Mouse (Mus musculus) ovary, postnatal 10 days (tissue): ENCODE data around the gene Mpv17.

Source experiments
- DNase-seq: peaks from one replicate; pipeline ENCODE4 v3.0.0; 2022; ENCODE audit warnings: low spot score

The Mpv17 gene

DNA sequence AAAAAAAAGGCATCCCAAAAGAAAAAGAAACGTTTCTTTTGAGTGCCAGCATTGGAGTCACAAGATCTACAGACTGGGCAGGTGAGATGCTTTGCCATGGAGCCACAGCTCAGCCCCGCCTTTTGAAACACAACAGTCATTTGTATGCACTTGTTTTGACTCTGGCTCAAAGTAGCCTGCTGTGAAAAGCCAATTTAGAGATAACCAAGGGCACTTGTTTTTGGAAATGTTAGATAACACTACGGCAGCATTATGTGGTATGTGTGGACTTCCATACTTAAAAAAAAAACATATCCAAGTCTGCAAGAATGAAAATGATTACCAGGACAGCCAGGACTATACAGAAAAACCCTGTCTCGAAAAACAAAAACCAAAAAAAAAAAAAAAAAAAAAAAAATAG is 29.6 kb upstream of the Mpv17 start:
- DNase-seq = no peak

DNA sequence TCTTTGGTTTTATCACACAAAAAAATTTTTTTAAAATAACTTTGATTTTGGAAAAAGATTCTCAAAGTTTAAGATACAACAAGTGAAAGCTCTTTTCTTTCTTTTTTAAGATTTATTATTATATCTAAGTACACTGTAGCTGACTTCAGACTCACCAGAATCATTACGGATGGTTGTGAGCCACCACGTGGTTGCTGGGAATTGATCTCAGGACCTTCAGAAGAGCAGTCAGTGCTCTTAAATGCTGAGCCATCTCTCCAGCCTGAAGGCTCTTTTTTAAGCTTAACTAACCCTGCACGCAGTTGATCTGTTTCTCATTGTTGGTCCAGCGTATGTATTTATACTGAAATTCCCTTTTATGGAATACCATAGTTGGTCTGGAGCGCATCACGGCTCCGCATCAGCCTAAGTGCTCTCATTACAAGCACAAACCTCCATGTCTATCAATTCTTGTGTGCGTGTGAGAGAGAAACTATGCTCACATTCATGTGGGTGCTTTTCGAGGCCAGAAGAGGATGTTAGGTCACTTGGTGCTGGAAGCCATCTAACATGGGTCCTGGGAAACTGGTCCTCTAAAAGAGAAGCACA is 27.2 kb upstream of the Mpv17 start:
- no peak for DNase-seq

DNA sequence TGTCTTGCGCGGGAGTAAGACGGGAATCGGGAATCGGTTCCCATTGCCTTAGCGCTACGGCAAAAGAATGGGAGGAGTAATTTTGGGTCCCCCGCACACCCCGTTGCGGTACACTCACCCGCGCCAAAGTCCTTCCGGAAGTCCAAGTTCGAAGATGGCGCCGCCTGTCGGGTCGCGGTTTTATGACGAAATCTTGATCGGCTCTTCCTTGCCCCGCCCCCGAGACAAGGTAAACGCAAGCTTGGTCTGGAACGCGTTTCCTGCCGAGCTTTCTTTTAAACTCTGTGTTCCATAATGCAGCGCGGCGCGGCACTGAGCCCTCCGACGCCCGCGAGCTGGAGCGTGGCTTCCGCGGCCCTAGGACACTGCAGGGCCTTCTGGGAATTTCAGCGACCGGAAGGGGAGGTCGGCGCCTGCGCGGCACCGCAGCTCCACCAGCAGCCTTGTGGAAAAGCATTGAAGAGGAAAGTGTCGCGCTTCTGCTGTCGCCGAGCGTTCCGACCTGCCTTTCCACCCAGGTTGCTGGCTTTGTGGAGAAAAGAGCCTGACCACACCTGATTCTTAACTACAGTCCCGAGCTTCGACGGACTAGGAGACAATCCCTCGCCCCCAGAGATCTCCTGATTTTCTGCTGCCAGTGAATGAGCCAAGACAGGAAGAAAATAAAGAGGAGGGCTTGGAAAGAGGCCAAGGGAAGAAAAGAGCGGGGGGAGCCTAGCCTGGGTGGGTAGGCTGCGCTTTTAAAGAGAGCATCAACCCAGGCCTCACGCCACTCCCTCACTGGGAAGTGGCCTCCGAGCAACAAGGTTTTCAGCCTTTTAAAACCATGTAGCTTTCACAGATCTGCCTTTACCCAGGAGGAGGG is 25.9 kb upstream of the Mpv17 start, which contains the start of the genes Gm29609 and Gtf3c2:
Gm29609 (minus strand) TSS at position 146 of the 865 bp plus-strand sequence.
Gtf3c2 (minus strand) TSS at position 379 of the 865 bp plus-strand sequence.
- DNase-seq = peak; percentile 90

DNA sequence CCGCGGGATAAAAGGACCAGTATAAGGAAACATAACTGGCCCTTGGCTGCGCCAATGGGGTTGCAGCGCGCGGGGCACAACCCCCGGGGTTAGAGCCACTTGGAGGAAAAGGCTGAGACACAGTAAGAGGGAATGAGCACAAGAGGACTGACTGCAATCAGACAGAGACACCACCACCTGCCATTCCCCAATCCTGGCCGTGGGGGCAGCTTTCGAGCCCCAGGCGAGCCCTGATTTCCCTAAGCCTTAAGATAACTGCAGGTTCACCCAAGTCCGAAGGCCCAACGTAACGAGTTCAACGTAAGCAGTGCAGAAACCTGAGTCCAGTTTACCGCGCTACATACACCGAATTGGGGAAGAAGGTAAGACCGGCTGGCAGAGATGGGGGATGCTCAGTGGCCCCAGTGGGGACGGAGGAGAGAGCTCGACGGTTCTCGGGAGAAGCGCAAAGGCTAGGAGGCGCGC is 25.3 kb upstream of the Mpv17 start:
- DNase-seq = no peak

DNA sequence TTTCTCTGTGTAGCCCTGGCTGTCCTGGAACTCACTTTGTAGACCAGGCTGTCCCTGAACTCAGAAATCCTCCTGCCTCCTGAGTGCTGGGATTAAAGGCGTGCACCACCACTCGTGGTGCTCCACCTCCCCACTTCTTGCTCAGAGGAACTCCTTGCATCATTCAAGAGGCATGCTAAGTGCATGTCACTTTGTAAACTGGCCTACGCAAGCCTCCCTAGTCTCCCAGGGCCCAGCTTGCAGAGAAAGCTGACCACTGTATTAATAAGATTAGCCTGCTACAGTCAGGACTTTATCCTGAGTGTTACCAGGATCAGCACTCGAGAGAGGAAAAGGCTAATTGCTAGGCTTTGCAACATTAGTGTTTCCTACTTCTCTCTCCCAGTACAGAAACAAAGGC is 14.6 kb upstream of the Mpv17 start:
- DNase-seq = no peak

DNA sequence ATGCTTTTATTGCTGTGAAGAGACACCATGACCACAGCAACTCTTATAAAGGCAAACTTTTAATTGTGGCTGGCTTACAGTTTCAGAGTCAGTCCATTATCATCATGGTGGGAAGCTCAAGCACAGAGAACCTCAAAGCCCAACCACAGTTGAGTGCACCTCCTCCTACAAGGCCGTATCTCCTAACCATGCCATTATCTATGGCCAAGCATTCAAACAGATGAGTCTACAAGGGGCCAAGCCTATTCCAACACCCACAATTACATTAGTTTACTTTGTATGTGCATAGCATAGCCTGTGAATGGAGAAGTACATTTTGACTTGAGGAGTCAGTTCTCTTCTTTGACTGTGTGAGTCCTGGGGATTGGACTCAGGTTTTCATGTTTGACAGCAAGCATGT is 10.8 kb upstream of the Mpv17 start:
- no peak for DNase-seq

DNA sequence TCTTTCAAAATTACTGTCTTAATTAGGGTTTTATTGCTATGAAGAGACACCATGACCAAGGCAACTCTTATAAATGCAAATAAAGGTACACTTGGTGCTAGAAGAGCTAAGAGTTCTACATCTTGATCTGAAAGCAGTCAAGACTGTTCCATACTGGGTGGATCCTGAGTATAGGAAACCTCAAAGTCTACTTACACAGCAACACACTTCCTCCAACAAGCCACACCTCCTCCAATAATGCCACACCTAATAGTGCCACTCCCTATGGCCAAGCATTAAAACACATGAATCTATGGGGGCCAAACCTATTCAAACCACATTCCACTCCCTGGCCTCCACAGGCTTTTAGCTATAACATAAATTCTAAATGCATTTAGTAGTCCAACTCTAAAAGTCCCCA is 8.4 kb upstream of the Mpv17 start:
- no peak for DNase-seq

DNA sequence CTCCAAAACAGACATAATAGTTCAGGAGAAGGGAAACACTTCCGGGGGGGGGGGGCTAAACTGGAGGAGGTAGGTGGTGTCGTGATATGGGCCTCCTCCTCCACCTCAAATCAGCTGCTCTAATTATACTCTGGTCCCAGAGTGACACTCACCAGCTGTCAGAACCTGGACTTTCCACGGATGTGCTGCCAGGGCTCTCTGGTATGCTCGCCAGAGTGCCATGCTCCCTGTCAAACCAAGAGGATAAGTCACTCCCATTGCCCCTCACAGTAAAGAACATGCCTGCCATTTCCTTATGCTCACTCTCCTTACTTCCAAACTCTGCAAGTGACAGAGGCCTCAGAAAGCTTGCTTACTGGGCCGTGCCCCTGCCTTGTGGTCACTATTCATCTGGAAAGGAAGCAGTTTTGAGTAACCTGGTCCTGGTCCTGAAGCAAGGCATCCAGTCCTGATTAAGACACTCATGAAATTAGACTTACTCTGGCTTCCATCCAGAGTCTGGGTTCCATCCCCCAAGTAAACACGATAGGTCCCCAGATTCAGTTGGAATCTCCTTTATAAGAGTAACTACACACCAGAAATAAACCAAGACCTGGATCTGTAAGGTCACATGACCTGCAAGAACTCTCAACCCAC is 417 bp downstream of the Mpv17 start:
- DNase-seq = no peak

DNA sequence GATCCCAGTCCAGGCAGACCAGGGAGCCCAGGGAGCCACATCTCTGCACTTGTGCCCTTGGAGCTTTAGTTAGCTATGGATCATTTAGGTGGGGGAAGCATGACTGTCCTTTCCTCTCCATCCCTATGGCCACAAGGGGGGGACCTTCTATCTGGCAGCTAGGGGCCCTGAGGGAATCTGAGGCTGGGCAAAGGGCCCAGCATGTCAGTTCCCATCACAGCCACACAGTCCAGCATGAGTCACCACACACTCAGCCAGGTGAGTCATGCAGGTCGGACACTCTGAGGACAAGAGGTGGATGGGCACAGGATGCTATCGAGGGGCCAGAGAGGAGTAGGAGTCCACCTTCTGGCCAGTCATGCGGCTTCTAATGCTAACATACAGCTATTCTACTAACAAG is 2.3 kb downstream of the Mpv17 start:
- DNase-seq = no peak

DNA sequence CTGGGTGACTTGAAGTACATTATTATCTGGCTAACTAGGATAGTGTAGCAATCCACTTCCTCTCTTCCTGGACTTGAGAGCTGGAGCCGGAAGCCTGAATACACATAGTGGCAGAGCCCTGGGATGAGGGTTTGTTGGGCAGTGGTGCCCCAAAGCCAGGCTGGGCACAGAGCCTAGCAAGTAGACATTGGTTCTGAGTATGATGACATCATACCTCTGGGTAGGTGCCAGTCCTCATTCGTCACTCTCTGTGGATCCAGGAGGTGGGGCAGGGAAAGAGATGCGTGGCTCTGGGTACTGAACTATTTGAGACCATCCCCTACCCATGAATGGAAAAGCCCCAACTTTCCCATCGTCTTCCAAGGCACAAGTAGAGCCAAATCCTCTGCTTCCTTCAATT is 4.3 kb downstream of the Mpv17 start:
- DNase-seq = no peak

DNA sequence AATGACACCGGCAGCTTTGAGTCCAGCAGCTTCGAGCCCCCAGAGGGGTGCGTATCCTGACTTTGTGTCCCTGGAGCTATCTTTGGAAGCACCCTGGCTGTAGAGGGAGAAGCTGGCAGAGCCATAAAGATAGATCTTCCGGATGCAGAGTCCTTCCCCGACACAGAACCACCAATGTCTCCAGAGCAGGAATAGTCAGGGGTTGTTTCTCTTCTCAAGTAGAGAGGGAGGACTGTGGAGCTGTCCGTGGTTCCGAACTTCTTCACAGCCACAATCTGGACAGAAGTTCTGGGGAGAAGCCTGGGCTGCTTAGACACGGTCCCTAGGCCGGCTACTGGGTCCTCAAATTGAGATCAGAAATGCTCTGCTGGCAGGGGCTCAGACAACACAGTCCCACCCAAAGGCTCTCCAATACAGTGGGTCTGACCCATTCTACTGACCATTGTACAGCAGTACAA is 15.1 kb downstream of the Mpv17 start:
- no peak for DNase-seq

DNA sequence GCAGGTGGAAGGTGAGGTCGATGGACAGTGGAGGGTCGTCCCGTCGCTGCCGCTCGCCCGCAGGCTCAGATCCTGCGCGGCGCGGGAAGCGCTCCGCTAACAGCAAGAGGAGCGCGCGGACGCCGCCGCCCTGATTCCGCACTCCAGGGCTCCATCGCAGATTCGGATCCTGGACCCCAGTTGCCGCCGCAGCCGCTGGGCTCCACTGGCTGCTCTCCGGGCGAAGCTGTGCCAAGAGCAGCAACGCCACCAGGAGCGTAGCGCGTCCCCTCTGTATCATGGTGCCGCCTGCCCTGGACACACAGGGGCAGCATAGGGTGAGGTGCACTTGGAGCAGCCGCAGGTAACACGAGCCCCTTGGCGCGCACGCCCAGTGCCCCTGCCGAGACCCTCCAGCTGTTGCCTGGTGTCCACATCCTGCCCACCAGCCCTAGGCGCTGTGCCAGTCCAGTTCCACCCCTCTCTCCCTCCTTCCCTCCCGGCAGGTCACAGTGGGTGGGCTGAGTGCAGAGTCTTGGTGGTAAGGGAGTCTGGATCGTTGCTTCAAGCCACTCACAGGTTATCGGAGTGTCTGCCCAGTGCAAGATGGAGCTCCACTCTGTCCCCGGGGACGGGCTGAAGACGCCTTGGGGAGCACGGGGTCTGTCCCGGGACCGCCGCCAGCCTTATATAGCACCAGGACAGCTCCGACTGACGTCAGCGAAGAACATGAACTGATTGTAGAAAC is 15.6 kb downstream of the Mpv17 start, which contains the start of gene Ucn:
Ucn (minus strand) TSS at position 589 of the 727 bp plus-strand sequence.
- DNase-seq = no peak

DNA sequence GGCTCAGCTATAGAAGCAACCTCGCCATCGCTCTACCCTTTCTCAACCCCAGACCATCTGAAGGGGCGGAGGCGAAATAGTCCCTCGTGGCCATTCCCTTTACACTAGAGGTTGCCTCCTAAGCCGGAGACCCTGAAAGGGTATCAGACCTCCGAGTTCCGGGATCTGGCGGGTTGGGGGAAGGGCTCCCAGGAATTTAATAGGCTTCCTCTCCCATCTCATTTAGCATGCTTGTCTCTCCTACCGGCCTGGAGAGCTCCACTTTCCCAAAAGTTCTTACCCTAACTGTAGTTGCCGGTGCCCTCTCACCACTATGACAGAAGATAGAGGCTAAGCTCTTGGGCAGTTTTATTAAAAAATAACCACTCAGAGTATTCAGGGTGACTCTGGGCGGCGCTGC is 16.4 kb downstream of the Mpv17 start:
- DNase-seq = no peak

DNA sequence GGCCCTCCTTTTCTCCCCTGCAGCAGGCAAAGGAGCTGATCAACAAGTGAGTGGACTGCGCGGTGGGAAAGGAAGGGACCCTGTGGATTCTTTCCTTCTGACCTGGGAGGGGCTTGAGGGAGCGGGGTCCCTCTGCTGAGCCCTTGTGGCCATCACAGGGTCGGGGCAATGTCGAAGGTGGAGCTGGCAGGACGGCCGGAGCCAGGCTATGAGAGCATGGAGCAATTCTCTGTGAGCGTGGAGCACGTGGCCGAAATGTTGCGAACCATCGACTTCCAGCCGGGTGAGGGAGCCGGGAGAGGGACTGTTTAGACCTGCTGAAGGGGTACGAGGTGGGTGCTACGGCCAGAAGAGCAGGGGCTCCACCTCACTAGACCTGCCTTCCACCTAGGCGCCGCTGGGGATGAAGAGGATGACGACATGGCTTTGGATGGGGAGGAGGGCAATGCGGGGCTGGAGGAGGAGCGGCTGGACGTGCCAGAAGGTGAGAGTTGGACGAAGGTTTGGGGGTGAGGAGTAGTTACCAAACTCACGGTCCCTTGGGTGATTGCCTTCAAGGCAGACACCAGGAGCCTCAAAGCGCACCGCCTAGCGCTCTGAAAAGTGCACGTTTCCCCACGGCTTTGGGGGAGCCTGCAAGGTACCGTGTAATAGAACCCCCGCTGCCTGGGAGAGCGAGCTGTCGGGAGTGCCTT is 17.2 kb downstream of the Mpv17 start:
- no peak for DNase-seq

DNA sequence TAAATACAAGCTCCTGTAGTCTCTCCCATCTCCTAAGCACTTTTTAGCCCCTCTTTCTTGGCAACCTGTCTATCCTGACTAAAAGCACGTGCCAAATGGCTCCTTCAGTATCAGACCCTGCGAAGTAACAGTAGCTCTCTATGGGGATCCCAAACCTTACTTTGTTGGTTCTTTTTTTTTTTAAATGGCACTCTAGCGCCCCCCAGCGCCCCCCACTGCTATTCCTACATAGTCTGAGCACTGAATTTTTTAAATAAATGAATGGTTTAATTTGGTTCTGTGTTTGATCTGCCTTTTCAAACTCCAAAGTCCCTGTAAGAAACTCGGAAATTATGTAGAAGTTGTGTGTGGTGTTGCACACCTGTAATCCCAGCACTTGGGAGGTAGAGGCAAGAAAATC is 28.0 kb downstream of the Mpv17 start:
- DNase-seq = no peak

DNA sequence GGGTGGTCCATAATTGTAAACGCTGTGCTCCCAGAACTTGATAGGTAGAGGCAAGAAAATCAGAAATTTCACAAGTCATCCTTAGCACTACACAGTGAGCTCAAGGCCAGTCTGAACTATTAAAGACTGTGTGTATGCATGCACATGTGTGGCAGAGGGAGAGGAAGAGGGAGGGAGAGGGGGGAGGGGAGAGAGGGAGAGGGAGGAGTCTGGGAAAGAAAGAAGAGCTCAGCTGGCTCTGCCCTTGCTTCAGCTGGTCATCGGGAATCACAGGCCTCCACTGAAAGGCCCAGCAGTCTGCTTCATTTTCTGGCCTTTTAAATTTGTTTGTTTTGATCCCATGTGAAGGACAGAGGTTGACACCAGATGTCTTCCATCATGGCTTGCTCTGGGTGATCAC is 30.6 kb downstream of the Mpv17 start:
- DNase-seq = no peak

DNA sequence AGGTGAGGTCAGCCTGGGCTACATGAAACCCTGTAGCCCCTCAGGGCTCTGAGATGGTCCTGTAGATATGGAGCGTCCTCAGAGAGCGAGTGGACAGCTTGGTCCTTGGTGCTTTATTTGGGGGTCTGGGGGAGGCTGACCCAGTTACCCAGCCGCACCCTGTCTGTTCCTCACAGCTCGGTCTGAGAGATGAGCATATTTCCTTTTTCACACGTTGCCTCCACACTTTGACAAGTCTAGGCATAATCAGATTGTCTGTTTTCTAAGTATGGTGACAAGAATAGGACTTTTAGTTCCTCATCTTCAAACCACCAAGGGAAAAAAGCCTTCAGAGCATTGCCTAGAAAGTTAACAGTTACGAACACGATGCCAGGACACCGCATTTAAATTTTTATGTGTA is 32.9 kb downstream of the Mpv17 start:
- no peak for DNase-seq

DNA sequence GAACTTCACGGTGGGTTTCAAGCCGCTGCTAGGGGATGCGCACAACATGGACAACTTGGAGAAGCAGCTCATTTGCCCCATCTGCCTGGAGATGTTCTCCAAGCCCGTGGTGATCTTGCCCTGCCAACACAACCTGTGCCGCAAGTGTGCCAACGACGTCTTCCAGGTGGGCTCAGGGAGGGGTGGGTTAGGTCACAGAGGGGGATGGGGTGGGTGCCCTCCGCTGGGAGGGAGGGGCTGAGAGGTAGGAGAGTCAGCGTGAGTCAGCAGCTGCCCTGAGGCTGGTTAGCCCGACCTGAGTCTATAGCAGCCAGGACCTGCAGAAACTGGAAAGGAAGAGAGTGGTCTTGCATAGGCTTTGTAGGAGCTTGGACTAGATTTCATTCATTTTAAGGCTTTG is 37.1 kb downstream of the Mpv17 start:
- no peak for DNase-seq

DNA sequence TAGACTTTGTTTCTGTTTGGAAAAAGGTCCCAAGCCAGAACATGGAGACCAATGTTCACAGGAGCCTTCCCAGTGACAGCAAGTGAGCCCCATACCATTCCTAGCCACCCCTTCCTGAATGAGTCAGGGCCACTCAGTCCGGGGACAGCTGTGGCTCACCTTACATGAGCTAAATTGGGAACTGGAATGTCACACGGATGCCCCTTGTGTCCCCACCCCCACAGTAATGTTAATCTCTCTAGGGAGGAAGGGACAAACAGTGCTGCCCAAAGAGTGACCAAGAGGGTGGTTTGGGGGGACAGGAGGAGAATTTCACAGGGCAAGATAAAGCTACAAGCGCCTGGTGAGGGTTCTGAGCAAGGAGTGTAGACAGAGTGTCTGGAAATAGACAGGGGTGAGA is 37.7 kb downstream of the Mpv17 start, which contains the start of gene Trim54:
Trim54 (plus strand) TSS at position 359 of the 400 bp plus-strand sequence.
- no peak for DNase-seq

DNA sequence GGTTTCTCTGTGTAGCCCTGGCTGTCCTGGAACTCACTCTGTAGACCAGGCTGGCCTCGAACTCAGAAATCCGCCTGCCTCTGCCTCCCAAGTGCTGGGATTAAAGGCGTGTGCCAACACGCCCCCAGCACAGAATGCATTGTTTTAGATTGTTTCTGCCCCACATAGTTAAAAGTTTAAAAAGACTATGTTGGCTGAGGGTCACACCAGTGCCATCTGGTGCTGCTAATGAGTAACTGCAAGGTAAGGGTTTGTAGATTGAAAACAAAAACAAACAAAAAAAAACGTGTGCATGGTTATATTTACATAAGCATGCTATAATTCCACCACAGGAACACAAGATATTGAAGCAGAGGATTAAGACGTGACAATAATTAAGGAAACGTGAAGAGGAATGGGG is 43.3 kb downstream of the Mpv17 start:
- no peak for DNase-seq

DNA sequence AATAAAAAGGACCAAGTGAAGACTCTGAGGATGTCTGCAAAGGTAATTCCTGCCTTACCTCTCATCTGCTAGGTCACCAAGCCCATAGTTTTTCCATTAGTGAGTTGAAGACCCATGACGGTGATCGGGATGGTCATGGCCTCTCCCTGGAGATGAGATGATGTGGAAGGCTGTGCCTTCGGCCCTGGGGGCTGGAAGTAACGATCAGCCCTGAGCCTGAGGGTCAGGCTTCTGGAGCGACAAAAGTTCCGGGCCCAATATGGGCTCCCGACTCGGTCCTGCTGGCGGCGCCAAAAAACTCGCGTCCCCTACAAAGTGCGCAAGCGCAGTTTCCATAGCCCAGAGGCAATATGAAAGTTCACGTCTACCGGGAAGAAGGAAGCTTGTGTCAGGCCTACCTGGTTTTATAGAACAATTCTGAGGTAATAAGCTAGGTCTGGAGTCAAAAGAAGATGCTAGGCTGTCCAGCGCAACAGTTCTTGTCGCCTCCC is 46.0 kb downstream of the Mpv17 start, which contains the start of gene Slc30a3:
Slc30a3 (minus strand) TSS at position 238 of the 491 bp plus-strand sequence.
- no peak for DNase-seq
